Mouse (Mus musculus): ENCODE measurements around the gene Rps10.

- TF ChIP-seq CTCF (IDR thresholded peaks at IDR 0.05; ENCODE audit: extremely low read depth, insufficient read depth, insufficient read length, insufficient replicate concordance), result no peak
- TF ChIP-seq POLR2A (IDR thresholded peaks at IDR 0.05; ENCODE audit: low read depth, low read length), result no peak
Observed at GRCm38 (mm10) chr17:27643756-27644155, 7.3 kb upstream of the Rps10 start.
